Mouse (Mus musculus) hindbrain, embryonic 16.5 days (tissue): ENCODE data around the gene Acads. TPM values are rescaled to one million over a fixed set of nuclear protein-coding genes. Genes with fewer than 3 reads are reported as not detected.
"Not testable (repeated sequence)": the region's sequence is repeated elsewhere in the genome, so short reads cannot be mapped to it uniquely, and the experiment has no call there.

ENCODE experiments used
- ATAC-seq: fragments of 200-750 bp; cut with Nextera tagmentation; 2 replicates; pipeline ENCODE4 v1.8.0; 2017; ENCODE audit warnings: moderate TSS enrichment, moderate library complexity
- H3K27ac ChIP-seq: fragments of 300-500 bp; sonication (generic); 2 replicates; pipeline ENCODE4 v1.5.1; 2014; ENCODE audit warnings: low read depth, mild to moderate bottlenecking, control low read depth, low read length, moderate library complexity
- H3K27me3 ChIP-seq: fragments of 300-500 bp; sonication (generic); replicated peaks from 2 replicates; pipeline ENCODE4 v1.6.1; 2014; ENCODE audit warnings: low read length; ENCODE audit not compliant: control insufficient read depth, insufficient read depth
- H3K36me3 ChIP-seq: fragments of 300-500 bp; sonication (generic); 2 replicates; pipeline ENCODE4 v1.6.1; 2014; ENCODE audit warnings: mild to moderate bottlenecking, low read length, moderate library complexity, mixed read lengths; ENCODE audit not compliant: control insufficient read depth, insufficient read depth
- H3K4me1 ChIP-seq: fragments of 300-500 bp; sonication (generic); 2 replicates; pipeline ENCODE4 v1.6.1; 2014; ENCODE audit warnings: low read depth, low read length; ENCODE audit not compliant: control insufficient read depth, insufficient read depth
- H3K4me2 ChIP-seq: fragments of 300-500 bp; sonication (generic); 2 replicates; pipeline ENCODE4 v1.6.1; 2014; ENCODE audit warnings: mild to moderate bottlenecking, low read length, control low read depth, moderate library complexity
- H3K4me3 ChIP-seq: fragments of 300-500 bp; sonication (generic); 2 replicates; pipeline ENCODE4 v1.5.1; 2014; ENCODE audit warnings: mild to moderate bottlenecking, low read length, control low read depth, moderate library complexity
- H3K9ac ChIP-seq: fragments of 300-500 bp; sonication (generic); 2 replicates; pipeline ENCODE4 v1.6.1; 2014; ENCODE audit warnings: low read depth, mild to moderate bottlenecking, control low read depth, low read length, moderate library complexity
- H3K9me3 ChIP-seq: fragments of 300-500 bp; sonication (generic); 2 replicates; pipeline ENCODE4 v1.6.1; 2014; ENCODE audit warnings: mild to moderate bottlenecking, low read length, moderate library complexity; ENCODE audit not compliant: control insufficient read depth
- WGBS: fragments of 180-500 bp; shearing (Covaris S2); extraction: QIAGEN DNeasy Blood & Tissue Kit; methylation state at CpG from one replicate; pipeline ENCODE4 v1.1.7; 2014; 5-methylcytosine and 5-hydroxymethylcytosine counted together
- polyA plus RNA-seq: library from polyadenylated mRNA; unstranded; fragments of >200 nt; fragmentation: Nextera tagmentation; extraction: Ambion mirVana; gene quantifications from 2 replicates; pipeline ENCODE4 v1.2.1, GENCODE M21; 2015

Acads gene
- polyA plus RNA-seq, 1 experiment from 2014 or later = 20.7 TPM

GRCm38 (mm10) chr5:115152132-115152956, 33.2 kb upstream of the Acads start:
- Histone ChIP-seq H3K27me3 (no peaks in the 10 kb centered on the region), H3K4me2 (no peak overlapping the region), H3K9me3 (no peaks in the 10 kb centered on the region), H3K27ac (no peak overlapping the region), H3K4me1 (peaks cover 29% of the 10 kb centered on the region), H3K9ac (no peak overlapping the region), H3K36me3 (peaks cover 31% of the 10 kb centered on the region), H3K4me3 (no peak overlapping the region)
- ATAC-seq = no peak
- 68% methylated on average over 8 of the region's 8 CpGs for WGBS

- H3K9ac ChIP-seq = no peak overlapping the region
- no peaks in the 10 kb centered on the region for H3K27me3 ChIP-seq
- H3K4me1 ChIP-seq = peaks cover 20% of the 10 kb centered on the region
- H3K36me3 ChIP-seq = peaks cover 35% of the 10 kb centered on the region
- H3K4me3 ChIP-seq = no peak overlapping the region
- H3K27ac ChIP-seq = no peak overlapping the region
- H3K9me3 ChIP-seq = no peaks in the 10 kb centered on the region
- H3K4me2 ChIP-seq = no peak overlapping the region
- WGBS = 91% methylated on average over 13 of the region's 13 CpGs
- ATAC-seq = no peak
Measured at GRCm38 (mm10) chr5:115151457-115151856, 32.3 kb upstream of the Acads start.

GRCm38 (mm10) chr5:115150991-115151390, 31.8 kb upstream of the Acads start:
- ATAC-seq = no peak
- WGBS = 87% methylated on average over 5 of the region's 5 CpGs
- H3K27ac ChIP-seq = no peak overlapping the region
- H3K9me3 ChIP-seq = no peaks in the 10 kb centered on the region
- H3K9ac ChIP-seq = no peak overlapping the region
- peaks cover 40% of the 10 kb centered on the region for H3K36me3 ChIP-seq
- no peak overlapping the region for H3K4me3 ChIP-seq
- no peak overlapping the region for H3K4me2 ChIP-seq
- H3K27me3 ChIP-seq = no peaks in the 10 kb centered on the region
- H3K4me1 ChIP-seq = peaks cover 16% of the 10 kb centered on the region

GRCm38 (mm10) chr5:115149675-115150459, 30.7 kb upstream of the Acads start:
- no peak overlapping the region for H3K4me3 ChIP-seq
- H3K9me3 ChIP-seq = no peaks in the 10 kb centered on the region
- H3K4me2 ChIP-seq = no peak overlapping the region
- ATAC-seq = no peak
- 96% methylated on average over 14 of the region's 14 CpGs for WGBS
- H3K4me1 ChIP-seq = peaks cover 6% of the 10 kb centered on the region
- H3K36me3 ChIP-seq = peaks cover 43% of the 10 kb centered on the region
- H3K27me3 ChIP-seq = no peaks in the 10 kb centered on the region
- H3K9ac ChIP-seq = no peak overlapping the region
- H3K27ac ChIP-seq = no peak overlapping the region

GRCm38 (mm10) chr5:115148872-115149271, 29.7 kb upstream of the Acads start:
- not testable (repeated sequence) for H3K4me1 ChIP-seq, H3K9me3 ChIP-seq, H3K4me3 ChIP-seq, H3K4me2 ChIP-seq, H3K27me3 ChIP-seq, H3K27ac ChIP-seq, H3K9ac ChIP-seq, ATAC-seq
- H3K36me3 ChIP-seq = peaks cover 43% of the 10 kb centered on the region
- WGBS = no CpG with 5 or more reads among the region's 1 CpGs

GRCm38 (mm10) chr5:115148378-115148777, 29.2 kb upstream of the Acads start:
- H3K9me3 ChIP-seq = no peaks in the 10 kb centered on the region
- no peaks in the 10 kb centered on the region; the same call in none of the 2 replicates for H3K4me1 ChIP-seq
- peaks cover 43% of the 10 kb centered on the region for H3K36me3 ChIP-seq
- H3K4me3 ChIP-seq = no peak overlapping the region
- H3K27me3 ChIP-seq = no peaks in the 10 kb centered on the region
- 95% methylated on average over 8 of the region's 8 CpGs for WGBS
- H3K27ac ChIP-seq = no peak overlapping the region
- H3K4me2 ChIP-seq = no peak overlapping the region
- no peak overlapping the region for H3K9ac ChIP-seq
- ATAC-seq = no peak

GRCm38 (mm10) chr5:115147388-115147787, 28.2 kb upstream of the Acads start:
- H3K36me3 ChIP-seq = peaks cover 43% of the 10 kb centered on the region
- ATAC-seq = no peak
- peaks cover 4% of the 10 kb centered on the region for H3K4me1 ChIP-seq
- no peaks in the 10 kb centered on the region for H3K9me3 ChIP-seq
- no peak overlapping the region for H3K9ac ChIP-seq
- WGBS = 92% methylated on average over 3 of the region's 3 CpGs
- H3K27ac ChIP-seq = no peak overlapping the region
- H3K27me3 ChIP-seq = no peaks in the 10 kb centered on the region
- H3K4me3 ChIP-seq = no peak overlapping the region
- no peak overlapping the region for H3K4me2 ChIP-seq

- Histone ChIP-seq H3K27me3 (no peaks in the 10 kb centered on the region), H3K4me2 (no peak overlapping the region), H3K36me3 (peaks cover 43% of the 10 kb centered on the region), H3K27ac (no peak overlapping the region), H3K9me3 (no peaks in the 10 kb centered on the region), H3K4me3 (no peak overlapping the region), H3K9ac (no peak overlapping the region), H3K4me1 (peaks cover 4% of the 10 kb centered on the region)
- ATAC-seq = no peak
Measured at GRCm38 (mm10) chr5:115146747-115147130, 27.6 kb upstream of the Acads start.

GRCm38 (mm10) chr5:115145976-115146746, 27.0 kb upstream of the Acads start:
- Histone ChIP-seq H3K9me3 (no peaks in the 10 kb centered on the region), H3K4me3 (no peak overlapping the region), H3K9ac (no peak overlapping the region), H3K27ac (no peak overlapping the region), H3K4me2 (no peak overlapping the region), H3K36me3 (peaks cover 43% of the 10 kb centered on the region), H3K27me3 (no peaks in the 10 kb centered on the region), H3K4me1 (peaks cover 4% of the 10 kb centered on the region)
- 88% methylated on average over 6 of the region's 6 CpGs for WGBS
- ATAC-seq = no peak
